Mouse (Mus musculus): ENCODE measurements around the gene Fam32a. TPM values are rescaled to one million over a fixed set of nuclear protein-coding genes. Genes with fewer than 3 reads are reported as not detected.

Fam32a gene
- 55.5 and 67.0 TPM in 2 replicates for polyA plus RNA-seq (2012; rRNA removed; ENCODE audit: low replicate concordance)

GRCm38 (mm10) chr8:72219541-72220363, at the start of gene Fam32a:
Fam32a (plus strand) TSS chr8:72219730.

GRCm38 (mm10) chr8:72189417-72190214, 29.9 kb upstream of the Fam32a start, which contains the start of gene Hsh2d:
Hsh2d (plus strand) TSS chr8:72189638.

DNA sequence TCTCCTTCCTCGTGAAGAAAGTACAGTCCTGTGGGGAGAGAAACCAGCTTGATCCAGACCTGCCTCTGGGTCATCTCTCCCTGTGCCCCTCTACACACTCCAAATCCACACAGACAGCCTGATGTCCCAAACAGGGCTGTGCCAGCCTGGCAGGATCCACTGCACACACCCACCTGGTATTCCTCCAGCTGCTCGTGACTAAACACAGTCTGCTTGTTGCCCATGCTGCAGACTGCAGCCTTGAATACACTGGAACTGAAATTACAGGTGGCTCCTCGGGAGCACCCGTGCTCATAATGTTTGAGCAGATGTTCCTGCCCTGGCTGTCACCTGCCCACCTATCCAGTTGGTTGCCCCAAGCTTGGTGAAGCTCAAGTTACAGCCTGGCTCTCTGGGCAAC, 6.8 kb upstream of the Fam32a start, which contains the start of gene Cib3:
Cib3 (minus strand) TSS at position 87 of the 400 bp plus-strand sequence.

GRCm38 (mm10) chr8:72213536-72213935, 6.0 kb upstream of the Fam32a start, which contains the start of gene Gm11034:
Gm11034 (minus strand) TSS chr8:72213636.

GRCm38 (mm10) chr8:72239499-72240402, 20.2 kb downstream of the Fam32a start, which contains the start of gene Ap1m1:
Ap1m1 (plus strand) TSS chr8:72240018.

Other genes starting within 250 kb of the Fam32a start
- 4.5 and 37.2 TPM in 2 replicates for gene Cyp4f18, start 210.1 kb upstream of the Fam32a start, polyA plus RNA-seq (2012; rRNA removed; ENCODE audit: low replicate concordance)
- gene Olfr372, start 178.5 kb upstream of the Fam32a start, polyA plus RNA-seq (2012; rRNA removed; ENCODE audit: low replicate concordance) = not detected in 2 replicates
- gene Olfr373, start 136.6 kb upstream of the Fam32a start, polyA plus RNA-seq (2012; rRNA removed; ENCODE audit: low replicate concordance) = not detected in 2 replicates
- gene Olfr374, start 112.7 kb upstream of the Fam32a start, polyA plus RNA-seq (2012; rRNA removed; ENCODE audit: low replicate concordance) = not detected in 2 replicates
- gene Tpm4, start 84.8 kb upstream of the Fam32a start, polyA plus RNA-seq (2012; rRNA removed; ENCODE audit: low replicate concordance) = 119 and 139 TPM in 2 replicates
- gene Rab8a, start 58.5 kb upstream of the Fam32a start, polyA plus RNA-seq (2012; rRNA removed; ENCODE audit: low replicate concordance) = 39.3 and 70.9 TPM in 2 replicates
- 0.44 and 2.3 TPM in 2 replicates for gene Hsh2d, start 30.1 kb upstream of the Fam32a start, polyA plus RNA-seq (2012; rRNA removed; ENCODE audit: low replicate concordance)
- 0.07 and 0.22 TPM in 2 replicates for gene Cib3, start 6.9 kb upstream of the Fam32a start, polyA plus RNA-seq (2012; rRNA removed; ENCODE audit: low replicate concordance)
- not detected in 2 replicates for gene Gm11034, start 6.1 kb upstream of the Fam32a start, polyA plus RNA-seq (2012; rRNA removed; ENCODE audit: low replicate concordance)
- gene Ap1m1, start 20.3 kb downstream of the Fam32a start, polyA plus RNA-seq (2012; rRNA removed; ENCODE audit: low replicate concordance) = 72.2 and 121 TPM in 2 replicates
- 0.97 and 5.8 TPM in 2 replicates for gene Gm10282, start 85.5 kb downstream of the Fam32a start, polyA plus RNA-seq (2012; rRNA removed; ENCODE audit: low replicate concordance)
- gene Klf2, start 99.3 kb downstream of the Fam32a start, polyA plus RNA-seq (2012; rRNA removed; ENCODE audit: low replicate concordance) = 40.8 and 44.3 TPM in 2 replicates
- gene Eps15l1, start 201.7 kb downstream of the Fam32a start, polyA plus RNA-seq (2012; rRNA removed; ENCODE audit: low replicate concordance) = 39.9 and 63.3 TPM in 2 replicates
- 1.1 and 1.5 TPM in 2 replicates for gene Calr3, start 224.1 kb downstream of the Fam32a start, polyA plus RNA-seq (2012; rRNA removed; ENCODE audit: low replicate concordance)
- gene 1700030K09Rik, start 224.2 kb downstream of the Fam32a start, polyA plus RNA-seq (2012; rRNA removed; ENCODE audit: low replicate concordance) = 12.2 and 12.9 TPM in 2 replicates